Mouse (Mus musculus): Measurements from ENCODE around the gene Disp2.

GRCm38 (mm10) chr2:118829096-118829495 is 49.6 kb downstream of the Disp2 start:
- no peak for TF ChIP-seq EP300 (IDR thresholded peaks at IDR 0.05; ENCODE audit: low read depth)
- no peak for TF ChIP-seq CTCF (IDR thresholded peaks at IDR 0.05; ENCODE audit: low read depth)
